Mouse (Mus musculus) forebrain, embryonic 16.5 days (tissue): ENCODE data around the gene AW549877. TPM values are rescaled to one million over a fixed set of nuclear protein-coding genes. Genes with fewer than 3 reads are reported as not detected.

Experiments
- ATAC-seq: fragments of 200-750 bp; cut with Nextera tagmentation; 2 replicates; pipeline ENCODE4 v1.8.0; 2017; ENCODE audit warnings: mild to moderate bottlenecking, moderate library complexity
- H3K27ac ChIP-seq: fragments of 300-500 bp; sonication (generic); 2 replicates; pipeline ENCODE4 v1.5.1; 2014; ENCODE audit warnings: low read length, control low read depth
- H3K27me3 ChIP-seq: fragments of 300-500 bp; sonication (generic); replicated peaks from 2 replicates; pipeline ENCODE4 v1.6.1; 2014; ENCODE audit warnings: low read length; ENCODE audit not compliant: control insufficient read depth, insufficient read depth
- H3K36me3 ChIP-seq: fragments of 300-500 bp; sonication (generic); 2 replicates; pipeline ENCODE4 v1.6.1; 2014; ENCODE audit not compliant: control insufficient read depth, insufficient read depth
- H3K4me1 ChIP-seq: fragments of 300-500 bp; sonication (generic); replicated peaks from 2 replicates; pipeline ENCODE4 v1.6.1; 2014; ENCODE audit warnings: low read length; ENCODE audit not compliant: control insufficient read depth, insufficient read depth
- H3K4me2 ChIP-seq: fragments of 300-500 bp; sonication (generic); 2 replicates; pipeline ENCODE4 v1.6.1; 2014; ENCODE audit warnings: mild to moderate bottlenecking, low read length, control low read depth
- H3K4me3 ChIP-seq: fragments of 300-500 bp; sonication (generic); replicated peaks from 2 replicates; pipeline ENCODE4 v1.5.1; 2014; ENCODE audit warnings: mild to moderate bottlenecking, low read length, control low read depth
- H3K9ac ChIP-seq: fragments of 300-500 bp; sonication (generic); replicated peaks from 2 replicates; pipeline ENCODE4 v1.6.1; 2014; ENCODE audit warnings: low read depth, low read length, control low read depth
- H3K9me3 ChIP-seq: fragments of 300-500 bp; sonication (generic); 2 replicates; pipeline ENCODE4 v1.6.1; 2016; ENCODE audit warnings: low read length; ENCODE audit not compliant: control insufficient read depth
- WGBS: fragments of 180-500 bp; shearing (Covaris S2); extraction: QIAGEN DNeasy Blood & Tissue Kit; methylation state at CpG from one replicate; pipeline ENCODE4 v1.1.7; 2014; 5-methylcytosine and 5-hydroxymethylcytosine counted together
- polyA plus RNA-seq: library from polyadenylated mRNA; unstranded; fragments of >200 nt; fragmentation: Nextera tagmentation; extraction: Ambion mirVana; gene quantifications from 2 replicates; pipeline ENCODE4 v1.2.1, GENCODE M21; 2015

The AW549877 gene
- polyA plus RNA-seq, 1 experiment from 2014 or later, result 34.6 TPM

- Histone ChIP-seq H3K4me2 (peak within 1 kb of the TSS; percentile 60), H3K4me3 (peak within 1 kb of the TSS; percentile 93), H3K36me3 (no peaks in the 10 kb centered on the region), H3K27ac (peak within 1 kb of the TSS; percentile 98), H3K9me3 (no peaks in the 10 kb centered on the region), H3K27me3 (no peaks in the 10 kb centered on the region), H3K4me1 (peaks cover 16% of the 10 kb centered on the region), H3K9ac (peak within 1 kb of the TSS; percentile 91)
- ATAC-seq, result peak; percentile 96
- WGBS, result 0% methylated on average over 40 of the region's 45 CpGs
Observed at GRCm38 (mm10) chr15:4026231-4026773, 30.8 kb upstream of the AW549877 start, which contains the start of gene Oxct1. Gene Oxct1, plus strand, starts transcription at chr15:4026383.

GRCm38 (mm10) chr15:4025508-4025904 is 30.0 kb upstream of the AW549877 start:
- Histone ChIP-seq H3K4me1 (peaks cover 16% of the 10 kb centered on the region), H3K9me3 (no peaks in the 10 kb centered on the region), H3K4me3 (no peak overlapping the region), H3K36me3 (no peaks in the 10 kb centered on the region), H3K4me2 (peak overlapping the region; percentile 60), H3K27me3 (no peaks in the 10 kb centered on the region), H3K27ac (no peak overlapping the region), H3K9ac (no peak overlapping the region)
- 46% methylated on average over 11 of the region's 11 CpGs for WGBS
- no peak for ATAC-seq

- no peak overlapping the region for H3K9ac ChIP-seq
- H3K4me3 ChIP-seq, result no peak overlapping the region
- no peaks in the 10 kb centered on the region for H3K36me3 ChIP-seq
- H3K27me3 ChIP-seq, result no peaks in the 10 kb centered on the region
- H3K4me2 ChIP-seq, result no peak overlapping the region
- H3K9me3 ChIP-seq, result no peaks in the 10 kb centered on the region
- no peak for ATAC-seq
- WGBS, result 79% methylated on average over 13 of the region's 13 CpGs
- peaks cover 16% of the 10 kb centered on the region for H3K4me1 ChIP-seq
- no peak overlapping the region for H3K27ac ChIP-seq
Observed at GRCm38 (mm10) chr15:4024726-4025507, 29.4 kb upstream of the AW549877 start.

- no peaks in the 10 kb centered on the region for H3K9me3 ChIP-seq
- no peak overlapping the region for H3K27ac ChIP-seq
- no peaks in the 10 kb centered on the region for H3K27me3 ChIP-seq
- no peak overlapping the region for H3K4me2 ChIP-seq
- 93% methylated on average over 2 of the region's 2 CpGs for WGBS
- H3K4me1 ChIP-seq, result peaks cover 16% of the 10 kb centered on the region
- H3K9ac ChIP-seq, result no peak overlapping the region
- no peaks in the 10 kb centered on the region for H3K36me3 ChIP-seq
- ATAC-seq, result no peak
- H3K4me3 ChIP-seq, result no peak overlapping the region
Observed at GRCm38 (mm10) chr15:4023747-4024146, 28.2 kb upstream of the AW549877 start.

- WGBS, result 73% methylated on average over 4 of the region's 4 CpGs
- Histone ChIP-seq H3K4me2 (no peak overlapping the region), H3K4me1 (peaks cover under 1% of the 10 kb centered on the region), H3K27ac (no peak overlapping the region), H3K27me3 (no peaks in the 10 kb centered on the region), H3K4me3 (no peak overlapping the region), H3K9ac (no peak overlapping the region), H3K36me3 (no peaks in the 10 kb centered on the region), H3K9me3 (no peaks in the 10 kb centered on the region)
- no peak for ATAC-seq
Observed at GRCm38 (mm10) chr15:4020711-4021110, 25.2 kb upstream of the AW549877 start.

GRCm38 (mm10) chr15:4013873-4014272 is 18.3 kb upstream of the AW549877 start:
- no peaks in the 10 kb centered on the region for H3K27me3 ChIP-seq
- no peak overlapping the region for H3K9ac ChIP-seq
- H3K27ac ChIP-seq, result no peak overlapping the region
- H3K4me2 ChIP-seq, result no peak overlapping the region
- no peaks in the 10 kb centered on the region for H3K4me1 ChIP-seq
- no peaks in the 10 kb centered on the region for H3K36me3 ChIP-seq
- no peak for ATAC-seq
- H3K4me3 ChIP-seq, result no peak overlapping the region
- 69% methylated on average over 2 of the region's 2 CpGs for WGBS
- H3K9me3 ChIP-seq, result no peaks in the 10 kb centered on the region

GRCm38 (mm10) chr15:4000536-4000935 is 5.0 kb upstream of the AW549877 start:
- WGBS, result 83% methylated on average over 2 of the region's 2 CpGs
- no peaks in the 10 kb centered on the region for H3K4me1 ChIP-seq

GRCm38 (mm10) chr15:3999144-3999543 is 3.6 kb upstream of the AW549877 start:
- no peak overlapping the region for H3K9ac ChIP-seq
- no peaks in the 10 kb centered on the region for H3K9me3 ChIP-seq
- 74% methylated on average over 2 of the region's 2 CpGs for WGBS
- H3K36me3 ChIP-seq, result no peaks in the 10 kb centered on the region
- no peak overlapping the region for H3K4me2 ChIP-seq
- no peak for ATAC-seq
- no peaks in the 10 kb centered on the region for H3K27me3 ChIP-seq
- H3K4me3 ChIP-seq, result no peak overlapping the region
- H3K4me1 ChIP-seq, result 0 out of 2 replicates have a peak, but pooled peaks cover 3% of the 10 kb centered on the region
- H3K27ac ChIP-seq, result no peak overlapping the region

More at GRCm38 (mm10) chr15:4000536-4000935, 5.0 kb upstream of the AW549877 start:
- no peaks in the 10 kb centered on the region for H3K27me3 ChIP-seq
- no peak overlapping the region for H3K27ac ChIP-seq
- no peak overlapping the region for H3K9ac ChIP-seq
- H3K36me3 ChIP-seq, result no peaks in the 10 kb centered on the region
- ATAC-seq, result no peak
- H3K9me3 ChIP-seq, result peaks cover 7% of the 10 kb centered on the region; the same call in 1 of the 2 replicates
- no peak overlapping the region for H3K4me3 ChIP-seq
- no peak overlapping the region for H3K4me2 ChIP-seq

GRCm38 (mm10) chr15:3996267-3997010 is 895 bp upstream of the AW549877 start:
- H3K27ac ChIP-seq, result peak overlapping the region; percentile 46; the same call in 1 of the 2 replicates
- H3K4me1 ChIP-seq, result peaks cover 8% of the 10 kb centered on the region
- H3K27me3 ChIP-seq, result no peaks in the 10 kb centered on the region
- H3K4me3 ChIP-seq, result peak overlapping the region; percentile 93
- H3K4me2 ChIP-seq, result peak overlapping the region; percentile 66
- H3K9me3 ChIP-seq, result no peaks in the 10 kb centered on the region
- no peak for ATAC-seq
- H3K9ac ChIP-seq, result peak overlapping the region; percentile 90
- peaks cover 6% of the 10 kb centered on the region for H3K36me3 ChIP-seq
- WGBS, result 19% methylated on average over 14 of the region's 14 CpGs
